Mouse (Mus musculus): ENCODE measurements around the gene Glo1.
"Not testable (repeated sequence)": the region's sequence is repeated elsewhere in the genome, so short reads cannot be mapped to it uniquely, and the experiment has no call there.

Gene Glo1

DNA sequence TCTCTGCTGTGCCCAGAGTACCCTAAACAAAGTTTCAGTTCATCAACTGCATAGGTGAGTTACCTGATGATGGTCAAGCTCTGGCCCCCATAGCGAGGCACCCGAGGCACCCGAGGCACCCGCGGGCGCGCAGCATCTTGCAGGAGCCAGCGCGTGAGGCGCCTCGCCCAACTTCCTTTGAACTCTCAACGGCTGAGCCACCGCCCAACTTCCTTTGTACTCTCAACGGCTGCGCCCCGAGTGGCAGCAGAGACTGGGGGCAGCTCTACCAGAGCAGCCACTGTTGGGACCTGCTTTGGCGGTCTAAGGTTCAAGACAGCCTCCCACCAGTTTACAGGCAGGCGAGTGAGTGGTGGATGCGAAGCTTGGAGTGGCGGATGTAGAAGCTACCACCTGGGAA, at the start of gene Glo1:
TSS of gene Glo1 (minus strand) at position 153 of the 400 bp plus-strand sequence.
- not testable (repeated sequence) for DNase-seq (ENCODE audit: low spot score)

GRCm38 (mm10) chr17:30675021-30675740, 48.5 kb upstream of the Glo1 start:
- DNase-seq (ENCODE audit: low spot score): no peak

DNA sequence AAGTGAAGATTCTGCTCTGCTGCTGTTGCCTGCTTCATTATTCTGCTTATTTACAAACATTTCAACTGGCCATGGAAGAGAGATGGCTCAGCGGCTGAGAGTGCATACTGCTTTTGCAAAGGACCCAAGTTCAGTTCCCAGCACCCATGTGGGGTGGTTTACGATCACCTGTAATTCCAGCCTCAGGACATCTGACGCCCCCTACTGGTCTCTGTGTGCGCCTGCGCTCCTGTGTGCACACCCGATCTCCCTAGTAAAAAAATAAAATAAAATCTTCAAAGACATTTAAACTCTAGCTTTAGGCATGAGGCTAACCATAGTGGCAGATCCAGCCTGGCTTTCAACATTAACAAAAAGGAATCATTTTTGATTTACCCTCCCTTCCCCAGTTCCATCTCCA, 46.4 kb upstream of the Glo1 start:
- no peak for DNase-seq (ENCODE audit: low spot score)

GRCm38 (mm10) chr17:30672556-30672955, 45.9 kb upstream of the Glo1 start:
- DNase-seq (ENCODE audit: low spot score): no peak

- DNase-seq (ENCODE audit: low spot score): no peak
These were observed 38.2 kb upstream of the Glo1 start for GRCm38 (mm10) chr17:30664856-30665255.

DNA sequence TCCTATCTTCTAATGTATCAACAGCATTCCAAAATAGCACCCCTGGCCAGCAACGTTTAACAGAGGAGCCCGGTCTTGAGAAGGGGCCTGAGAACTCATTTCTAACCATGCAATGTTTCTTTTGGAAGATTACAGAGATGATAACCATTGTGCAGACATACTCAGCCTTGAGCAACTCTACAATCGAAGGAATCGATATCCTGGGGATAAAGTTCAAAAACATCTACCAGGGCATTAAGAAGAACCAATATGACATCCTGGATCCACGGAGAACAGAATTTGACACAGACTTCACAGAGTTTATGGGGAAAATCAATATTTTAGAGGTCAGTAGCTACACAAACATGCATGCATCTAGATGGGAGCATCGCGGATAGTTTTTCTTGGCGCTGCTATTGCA, 36.5 kb upstream of the Glo1 start:
- no peak for DNase-seq (ENCODE audit: low spot score)

GRCm38 (mm10) chr17:30662131-30662530, 35.5 kb upstream of the Glo1 start:
- no peak for DNase-seq (ENCODE audit: low spot score)

GRCm38 (mm10) chr17:30658152-30658544, 31.5 kb upstream of the Glo1 start:
- peak; percentile 55 for DNase-seq (ENCODE audit: low spot score)

- DNase-seq (ENCODE audit: low spot score): no peak
These were observed 31.0 kb upstream of the Glo1 start for GRCm38 (mm10) chr17:30657530-30658151.

- no peak for DNase-seq (ENCODE audit: low spot score)
These were observed 26.3 kb upstream of the Glo1 start for GRCm38 (mm10) chr17:30653010-30653409.

DNA sequence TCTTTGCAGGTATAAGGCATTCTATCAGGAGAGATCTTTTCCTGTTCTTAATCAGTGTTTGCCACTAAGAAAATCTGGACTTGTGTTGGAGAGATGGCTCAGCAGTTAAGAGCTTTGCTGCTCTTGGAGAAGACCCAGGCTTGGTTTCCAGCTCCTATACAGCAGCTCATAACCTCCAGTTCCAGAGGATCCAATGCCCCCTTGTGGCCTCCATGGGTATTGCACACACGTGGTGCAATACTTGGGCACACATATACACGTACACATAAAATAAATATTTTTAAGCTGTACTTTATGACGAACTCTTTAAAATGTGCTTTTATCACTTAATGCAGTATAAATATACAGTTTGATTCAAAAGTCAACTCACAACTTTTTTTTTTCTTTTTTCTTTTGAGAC, 22.1 kb upstream of the Glo1 start:
- no peak for DNase-seq (ENCODE audit: low spot score)

DNA sequence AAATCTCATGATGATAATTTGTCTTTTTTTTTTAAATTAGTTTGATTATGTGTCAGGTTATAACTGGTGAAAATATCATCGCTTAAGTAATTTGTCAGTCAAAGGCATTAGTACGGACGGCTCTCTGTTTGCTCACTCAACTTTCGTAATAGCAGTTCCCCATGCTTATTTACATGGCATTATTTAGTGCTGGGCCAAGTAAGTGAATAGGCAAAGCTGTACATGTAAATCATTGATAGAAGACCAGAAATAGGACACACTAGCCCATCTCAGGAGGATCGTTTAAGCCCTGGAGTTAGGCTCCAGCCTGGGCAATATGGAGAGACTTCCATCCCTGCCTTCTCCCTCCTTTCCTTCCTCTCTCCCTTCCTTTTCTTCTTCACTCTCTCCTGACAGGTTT, 14.2 kb upstream of the Glo1 start:
- DNase-seq (ENCODE audit: low spot score): no peak

DNA sequence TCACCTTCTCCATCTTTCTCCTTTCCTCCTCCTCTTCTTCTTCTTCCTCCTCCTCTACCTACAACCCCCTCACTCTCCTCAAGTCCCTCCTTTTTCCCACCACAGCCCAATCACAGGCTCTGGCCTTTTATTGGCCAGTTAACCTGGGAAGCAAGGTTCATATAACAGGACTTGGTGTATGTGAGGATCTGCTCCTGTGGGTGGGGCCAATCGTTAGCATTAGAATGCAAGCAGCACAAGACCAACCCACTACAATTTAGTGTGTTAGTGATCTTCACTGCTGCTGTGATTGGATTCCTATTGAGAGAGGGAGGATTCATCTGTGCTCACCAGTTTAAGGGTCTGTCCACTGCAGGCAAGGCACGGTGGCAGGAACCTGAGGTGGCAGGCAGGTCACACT, 12.3 kb upstream of the Glo1 start:
- DNase-seq (ENCODE audit: low spot score): no peak

GRCm38 (mm10) chr17:30637714-30638113, 11.0 kb upstream of the Glo1 start:
- no peak for DNase-seq (ENCODE audit: low spot score)

DNA sequence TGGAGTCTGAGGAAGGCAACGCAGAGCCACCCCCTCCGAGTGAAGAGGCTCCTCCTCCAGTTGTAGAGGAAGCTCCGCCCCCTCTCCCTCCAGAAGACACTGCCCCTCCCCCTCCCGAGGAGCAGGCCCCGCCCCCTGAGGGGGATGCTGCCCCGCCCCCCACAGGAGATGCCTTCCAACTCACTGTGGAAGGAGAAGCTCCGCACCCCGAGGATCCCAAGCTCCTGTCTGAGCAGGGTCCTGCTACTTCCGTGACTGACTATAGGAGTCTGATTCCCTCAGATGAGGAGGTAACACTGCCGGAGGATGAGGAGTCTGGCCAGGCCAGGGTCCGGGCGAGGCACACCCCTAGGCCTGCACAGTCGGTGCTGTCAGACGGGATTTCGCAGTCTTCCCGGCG, 8.7 kb upstream of the Glo1 start:
- DNase-seq (ENCODE audit: low spot score): peak; percentile 16

GRCm38 (mm10) chr17:30624132-30624531, 2.5 kb downstream of the Glo1 start, which contains the start of gene Dnah8:
TSS of gene Dnah8 (plus strand) at chr17:30624354.
- DNase-seq (ENCODE audit: low spot score): not testable (repeated sequence)

- no peak for DNase-seq (ENCODE audit: low spot score)
These were observed 3.5 kb downstream of the Glo1 start for GRCm38 (mm10) chr17:30623200-30623599.

DNA sequence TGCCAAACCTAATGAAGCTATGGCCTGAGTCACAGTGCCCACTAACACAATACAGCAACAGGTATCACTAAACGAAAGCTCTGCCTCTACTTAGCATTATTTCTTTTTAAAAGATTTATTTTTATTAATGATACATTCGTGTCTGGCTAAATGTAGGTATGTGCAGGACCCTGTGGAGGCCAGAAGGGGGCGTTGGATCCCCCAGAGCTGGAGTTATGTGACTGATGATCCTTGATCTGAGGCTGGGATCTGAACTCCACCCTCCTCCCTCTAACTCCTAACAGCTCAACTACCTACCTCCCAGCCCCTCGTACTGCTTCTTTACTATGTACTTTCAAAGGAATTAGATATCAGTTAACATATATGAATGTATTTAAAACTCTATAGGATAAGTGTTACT, 5.2 kb downstream of the Glo1 start:
- DNase-seq (ENCODE audit: low spot score): no peak

- DNase-seq (ENCODE audit: low spot score): no peak
These were observed 6.1 kb downstream of the Glo1 start for GRCm38 (mm10) chr17:30620548-30620947.

GRCm38 (mm10) chr17:30619153-30619552, 7.5 kb downstream of the Glo1 start:
- DNase-seq (ENCODE audit: low spot score): no peak

GRCm38 (mm10) chr17:30618136-30618891, 8.4 kb downstream of the Glo1 start:
- no peak for DNase-seq (ENCODE audit: low spot score)

DNA sequence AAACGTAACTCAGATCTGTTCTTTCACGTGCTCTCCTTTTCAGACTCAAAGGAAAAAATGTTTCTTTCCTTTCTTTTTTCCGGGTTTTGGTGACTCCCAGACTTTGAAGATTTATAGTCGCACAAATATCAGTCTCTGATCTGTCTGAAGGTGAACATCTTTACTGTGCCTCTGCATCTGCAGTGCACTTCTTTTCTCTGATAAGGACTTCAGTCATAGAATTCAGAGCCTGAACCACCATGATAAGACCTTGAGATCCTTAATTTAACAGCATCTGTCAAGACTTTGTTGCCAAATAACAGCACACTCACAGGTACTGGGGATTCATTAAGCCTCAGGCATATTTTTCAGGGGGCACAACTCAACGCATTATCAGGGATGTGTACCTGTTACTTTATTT, 10.5 kb downstream of the Glo1 start:
- DNase-seq (ENCODE audit: low spot score): no peak

GRCm38 (mm10) chr17:30613350-30613749, 13.3 kb downstream of the Glo1 start:
- DNase-seq (ENCODE audit: low spot score): no peak

All from ovary, postnatal 14 days (tissue).